Mouse (Mus musculus) lung, embryonic 14.5 days (tissue): ENCODE results near the gene Mlc1. TPM values are rescaled to one million over a fixed set of nuclear protein-coding genes. Genes with fewer than 3 reads are reported as not detected.

ENCODE experiments used
- ATAC-seq: fragments of 200-750 bp; cut with Nextera tagmentation; 2 replicates; pipeline ENCODE4 v1.8.0; 2017; ENCODE audit warnings: mild to moderate bottlenecking, moderate TSS enrichment, moderate library complexity; ENCODE audit not compliant: insufficient read depth
- DNase-seq: peaks from one replicate; pipeline ENCODE4 v3.0.0-alpha.2; 2015
- H3K27ac ChIP-seq: fragments of 300-500 bp; sonication (generic); 2 replicates; pipeline ENCODE4 v1.5.1; 2014; ENCODE audit warnings: low read depth, mild to moderate bottlenecking, moderate library complexity
- H3K27me3 ChIP-seq: fragments of 300-500 bp; sonication (generic); 2 replicates; pipeline ENCODE4 v1.6.1; 2014; ENCODE audit warnings: low read length, control low read depth; ENCODE audit not compliant: insufficient read depth
- H3K36me3 ChIP-seq: fragments of 300-500 bp; sonication (generic); 2 replicates; pipeline ENCODE4 v1.6.1; 2014; ENCODE audit warnings: control low read depth; ENCODE audit not compliant: insufficient read depth
- H3K4me1 ChIP-seq: fragments of 300-500 bp; sonication (generic); 2 replicates; pipeline ENCODE4 v1.6.1; 2014; ENCODE audit warnings: antibody characterized with exemption, control low read depth; ENCODE audit not compliant: insufficient read depth
- H3K4me2 ChIP-seq: fragments of 300-500 bp; sonication (generic); 2 replicates; pipeline ENCODE4 v1.6.1; 2014; ENCODE audit warnings: mild to moderate bottlenecking
- H3K4me3 ChIP-seq: fragments of 300-500 bp; sonication (generic); 2 replicates; pipeline ENCODE4 v1.5.1; 2014; ENCODE audit warnings: low read depth, low read length
- H3K9ac ChIP-seq: fragments of 300-500 bp; sonication (generic); 2 replicates; pipeline ENCODE4 v1.6.1; 2014
- H3K9me3 ChIP-seq: fragments of 300-500 bp; sonication (generic); 2 replicates; pipeline ENCODE4 v1.6.1; 2016; ENCODE audit warnings: low read depth, low read length, control low read depth
- CTCF ChIP-seq: IDR thresholded peaks from 2 replicates; pipeline ENCODE4 v1.5.1; 2016; ENCODE audit warnings: antibody characterized with exemption, low read depth
- WGBS: fragments of 180-500 bp; shearing (Covaris S2); extraction: QIAGEN DNeasy Blood & Tissue Kit; methylation state at CpG from one replicate; pipeline ENCODE4 v1.1.7; 2014; 5-methylcytosine and 5-hydroxymethylcytosine counted together
- polyA plus RNA-seq: library from polyadenylated mRNA; unstranded; fragments of >200 nt; fragmentation: Nextera tagmentation; extraction: Ambion mirVana; gene quantifications from 2 replicates; pipeline ENCODE4 v1.2.1, GENCODE M21; 2014

Mlc1 gene
- not detected in 2 replicates for polyA plus RNA-seq

DNA sequence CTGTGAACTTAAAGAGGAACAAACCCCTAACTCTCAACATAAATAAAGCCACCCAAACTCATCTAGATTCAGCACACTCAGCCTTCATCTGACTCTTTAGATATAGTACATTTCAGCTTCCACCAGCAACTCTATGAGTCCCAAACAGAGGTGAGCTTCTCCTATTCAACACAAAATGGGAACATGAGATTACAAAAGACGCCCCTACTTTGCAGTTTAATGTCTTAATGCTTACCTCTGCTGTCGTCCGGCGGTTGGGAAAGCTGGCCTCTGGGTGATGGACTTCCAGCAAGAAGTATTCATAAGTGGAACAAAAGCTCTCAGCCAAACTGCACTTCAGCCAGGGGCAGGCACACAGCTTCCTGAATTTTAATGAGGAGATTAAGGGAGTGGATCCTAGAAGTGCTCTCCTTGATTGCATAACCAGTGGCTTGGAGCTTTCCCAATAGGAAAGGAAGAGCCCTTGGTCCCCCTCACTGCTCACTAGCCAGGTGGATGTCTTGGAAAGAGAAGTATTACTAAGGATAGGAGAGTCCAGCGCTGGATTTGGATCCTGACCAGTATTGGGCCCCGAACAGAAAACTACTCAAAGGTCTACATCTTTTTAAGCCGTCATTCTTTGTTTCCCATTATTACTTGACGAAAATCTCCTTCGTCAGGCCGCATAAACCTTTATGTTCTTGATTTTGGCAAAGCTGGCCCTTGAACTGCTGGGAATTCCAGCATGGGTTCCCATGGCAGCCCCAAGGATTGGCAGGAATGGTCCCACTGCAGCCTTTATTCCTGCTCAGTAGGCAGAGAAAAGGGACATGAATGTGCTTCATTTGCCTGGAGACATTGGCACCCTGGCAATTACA is at the start of gene Mlc1:
Gene Mlc1 (minus strand): TSS at position 727 of the 857 bp plus-strand sequence.
- Histone ChIP-seq H3K9me3 (no peaks in the 10 kb centered on the region), H3K27me3 (no peaks in the 10 kb centered on the region), H3K4me3 (no peak within 1 kb of the TSS), H3K9ac (no peak within 1 kb of the TSS), H3K4me1 (no peaks in the 10 kb centered on the region), H3K4me2 (no peak within 1 kb of the TSS), H3K27ac (no peak within 1 kb of the TSS), H3K36me3 (no peaks in the 10 kb centered on the region)
- 71% methylated on average over 10 of the region's 10 CpGs for WGBS
- no peak for TF ChIP-seq CTCF
- ATAC-seq = no peak
- DNase-seq = no peak

- Histone ChIP-seq H3K36me3 (no peaks in the 10 kb centered on the region), H3K4me1 (no peaks in the 10 kb centered on the region), H3K9me3 (no peaks in the 10 kb centered on the region), H3K27ac (no peak overlapping the region), H3K9ac (no peak overlapping the region), H3K4me2 (no peak overlapping the region), H3K4me3 (no peak overlapping the region), H3K27me3 (no peaks in the 10 kb centered on the region)
- WGBS = 68% methylated on average over 7 of the region's 7 CpGs
- DNase-seq = no peak
- no peak for ATAC-seq
- TF ChIP-seq CTCF = no peak
Observed at GRCm38 (mm10) chr15:89020492-89020891, 41.7 kb upstream of the Mlc1 start.

DNA sequence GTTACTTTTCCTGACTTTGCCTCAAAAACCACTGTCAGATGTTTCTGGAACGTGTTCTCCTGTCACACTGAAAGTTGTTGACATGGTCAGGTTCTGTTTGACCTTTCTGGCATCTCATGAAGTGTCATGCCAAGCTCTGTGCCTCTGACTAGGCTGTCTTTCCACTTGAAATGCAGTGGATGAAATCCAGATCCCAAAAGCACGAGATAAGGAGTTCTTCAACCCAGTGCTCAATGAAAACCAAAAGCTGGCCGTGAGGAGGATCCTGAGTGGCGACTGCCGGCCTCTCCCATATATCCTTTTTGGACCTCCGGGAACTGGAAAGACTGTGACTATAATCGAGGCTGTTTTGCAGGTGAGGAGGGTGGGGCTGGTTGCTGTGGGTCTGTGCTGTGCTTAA is 41.3 kb upstream of the Mlc1 start:
- no peak for ATAC-seq
- Histone ChIP-seq H3K4me2 (no peak overlapping the region), H3K27ac (no peak overlapping the region), H3K4me1 (no peaks in the 10 kb centered on the region), H3K27me3 (no peaks in the 10 kb centered on the region), H3K4me3 (no peak overlapping the region), H3K9me3 (no peaks in the 10 kb centered on the region), H3K36me3 (no peaks in the 10 kb centered on the region), H3K9ac (no peak overlapping the region)
- no peak for DNase-seq
- no peak for TF ChIP-seq CTCF
- WGBS = 60% methylated on average over 7 of the region's 7 CpGs

GRCm38 (mm10) chr15:89016722-89017121 is 37.9 kb upstream of the Mlc1 start:
- Histone ChIP-seq H3K4me2 (no peak overlapping the region), H3K9ac (no peak overlapping the region), H3K27ac (no peak overlapping the region), H3K27me3 (no peaks in the 10 kb centered on the region), H3K36me3 (no peaks in the 10 kb centered on the region), H3K4me3 (no peak overlapping the region), H3K4me1 (no peaks in the 10 kb centered on the region), H3K9me3 (no peaks in the 10 kb centered on the region)
- no peak for TF ChIP-seq CTCF
- 81% methylated on average over 3 of the region's 3 CpGs for WGBS
- ATAC-seq (no peak), DNase-seq (no peak)

GRCm38 (mm10) chr15:89007781-89008180 is 29.0 kb upstream of the Mlc1 start:
- H3K27me3 ChIP-seq = no peaks in the 10 kb centered on the region
- DNase-seq = no peak

GRCm38 (mm10) chr15:89007002-89007401 is 28.2 kb upstream of the Mlc1 start:
- Histone ChIP-seq H3K4me1 (no peaks in the 10 kb centered on the region), H3K9ac (no peak overlapping the region), H3K4me2 (no peak overlapping the region), H3K27ac (no peak overlapping the region), H3K27me3 (no peaks in the 10 kb centered on the region), H3K36me3 (no peaks in the 10 kb centered on the region), H3K9me3 (no peaks in the 10 kb centered on the region), H3K4me3 (no peak overlapping the region)
- no peak for ATAC-seq
- whole genome bisulfite sequencing = 63% methylated on average over 7 of the region's 7 CpGs
- no peak for TF ChIP-seq CTCF
- DNase-seq = no peak

More at GRCm38 (mm10) chr15:89007781-89008180, 29.0 kb upstream of the Mlc1 start:
- H3K9me3 ChIP-seq = no peaks in the 10 kb centered on the region
- H3K27ac ChIP-seq = no peak overlapping the region
- no peak overlapping the region for H3K4me3 ChIP-seq
- no peak for ATAC-seq
- H3K36me3 ChIP-seq = no peaks in the 10 kb centered on the region
- no peaks in the 10 kb centered on the region for H3K4me1 ChIP-seq
- no peak for TF ChIP-seq CTCF
- no peak overlapping the region for H3K4me2 ChIP-seq
- H3K9ac ChIP-seq = no peak overlapping the region
- WGBS = 79% methylated on average over 5 of the region's 5 CpGs

GRCm38 (mm10) chr15:89001245-89001644 is 22.4 kb upstream of the Mlc1 start:
- no peak for DNase-seq
- 77% methylated on average over 3 of the region's 3 CpGs for WGBS
- no peak overlapping the region for H3K27ac ChIP-seq

More at GRCm38 (mm10) chr15:89001245-89001644, 22.4 kb upstream of the Mlc1 start:
- no peak for TF ChIP-seq CTCF
- ATAC-seq = no peak
- no peaks in the 10 kb centered on the region for H3K4me1 ChIP-seq
- H3K9ac ChIP-seq = no peak overlapping the region
- H3K27me3 ChIP-seq = no peaks in the 10 kb centered on the region
- no peak overlapping the region for H3K4me2 ChIP-seq
- H3K9me3 ChIP-seq = no peaks in the 10 kb centered on the region
- no peaks in the 10 kb centered on the region for H3K36me3 ChIP-seq
- no peak overlapping the region for H3K4me3 ChIP-seq
